Mouse (Mus musculus) heart, adult 18-20 months (tissue): ENCODE measurements at regions not wholly inside any gene's neighbourhood (a gene's known extent, or its start where the extent isn't known, plus 50 kb on each side); places are given as distances from the start of the nearest gene placed in this dataset.

Source experiments
- DNase-seq, 2 experiments: peaks; one replicate each; pipeline ENCODE4 v3.0.0; 2021 to 2022; ENCODE audit warnings: mixed read lengths in 1 of 2

DNA sequence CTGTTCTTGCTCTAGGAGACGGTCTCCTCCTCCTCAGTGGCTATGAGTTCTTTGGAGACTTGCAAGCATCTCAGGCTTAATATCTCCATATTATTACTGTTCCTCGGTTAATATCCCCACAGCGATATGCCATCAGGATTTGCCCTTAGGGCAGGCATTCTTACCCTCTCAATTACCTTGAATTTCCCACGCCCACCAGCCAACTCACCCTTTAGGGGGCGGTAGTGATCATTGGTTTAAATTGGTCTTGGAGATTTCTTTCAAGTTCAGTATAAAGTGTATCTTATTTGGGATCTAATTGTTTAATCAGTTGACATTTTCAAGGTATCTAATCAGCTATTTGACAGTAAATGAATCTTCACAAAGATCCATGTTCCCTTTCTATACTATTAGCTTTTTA lies 162.5 kb downstream of the Emp1 start:
- peak in 1 of 2 experiments; percentile 10 for DNase-seq

DNA sequence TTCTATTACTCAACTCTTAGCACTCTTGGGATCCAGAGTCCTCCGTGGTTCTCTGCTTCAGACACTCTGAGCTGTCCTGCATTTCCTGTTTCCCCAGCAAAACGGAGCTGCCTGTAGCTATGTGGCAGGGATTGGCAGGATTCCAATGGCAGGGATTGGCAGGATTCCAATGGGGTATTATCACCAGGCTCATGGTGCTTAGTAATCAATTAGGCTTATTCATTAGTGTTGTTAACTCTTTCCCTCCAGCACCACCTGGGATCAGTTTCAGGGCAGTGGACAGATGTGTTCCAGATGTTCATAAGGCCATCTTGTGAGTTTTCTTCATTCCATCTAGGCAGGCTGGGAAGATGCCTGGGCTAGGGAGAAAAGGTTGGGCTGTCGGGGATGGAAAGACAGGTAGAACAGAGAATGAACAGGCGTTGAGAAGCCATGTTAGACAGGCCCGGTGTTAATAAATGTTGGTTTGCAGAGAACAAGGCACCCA lies 163.5 kb downstream of the Emp1 start:
- DNase-seq: peak in 1 of 2 experiments; percentile 7

DNA sequence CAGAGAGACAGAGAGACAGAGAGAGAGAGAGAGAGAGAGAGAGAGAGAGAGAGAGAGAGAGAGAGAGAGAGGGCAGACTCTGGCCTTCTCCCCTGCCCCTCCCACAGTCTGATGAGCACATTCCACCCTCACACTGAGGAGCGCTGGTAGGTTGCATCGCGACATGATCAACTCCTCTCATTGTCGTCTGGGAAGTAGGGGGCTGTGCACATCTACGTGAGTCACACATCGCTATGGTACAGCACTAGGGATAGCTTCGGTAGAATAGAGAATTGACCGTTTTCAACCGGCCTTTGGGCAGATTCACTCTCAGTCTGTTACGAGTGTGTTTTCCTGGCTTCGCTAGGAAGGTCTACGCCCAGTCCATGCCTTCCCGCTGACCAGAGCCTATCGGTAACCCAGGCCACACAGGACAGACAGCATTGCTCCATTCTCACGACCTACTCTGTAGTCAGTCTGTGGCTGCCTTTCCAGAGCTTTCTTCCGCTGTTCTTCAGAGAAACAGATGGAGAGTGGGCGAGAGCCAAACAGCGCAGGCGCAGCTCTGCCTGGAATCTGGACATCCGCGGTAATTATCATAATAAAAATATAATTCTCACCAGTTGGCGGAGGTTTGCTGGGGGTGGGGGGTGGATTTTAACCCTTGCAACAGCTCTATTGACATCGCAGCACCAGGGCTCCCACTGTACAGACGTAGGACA lies 164.3 kb downstream of the Emp1 start:
- DNase-seq: peak; percentile 29 to 33

DNA sequence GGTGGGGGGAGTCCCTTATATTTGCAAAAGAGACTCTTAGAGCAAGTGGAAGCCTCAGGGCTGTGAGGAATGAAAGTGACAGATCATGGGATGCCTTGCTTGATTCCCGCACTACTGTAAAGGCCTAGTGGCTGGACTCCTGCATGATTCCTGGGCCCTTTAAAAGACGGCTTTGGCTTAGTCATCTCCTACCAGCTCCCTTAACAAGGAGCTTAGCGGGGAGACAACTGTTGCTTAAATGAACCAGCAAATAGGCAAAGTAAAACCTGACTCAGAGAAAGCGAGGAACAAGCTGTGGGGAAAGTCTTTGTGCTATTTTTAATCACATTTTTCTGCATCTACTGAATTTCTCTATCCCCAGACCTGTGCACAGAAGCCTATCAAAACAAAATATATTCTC lies 165.5 kb downstream of the Emp1 start:
- no peak for DNase-seq

DNA sequence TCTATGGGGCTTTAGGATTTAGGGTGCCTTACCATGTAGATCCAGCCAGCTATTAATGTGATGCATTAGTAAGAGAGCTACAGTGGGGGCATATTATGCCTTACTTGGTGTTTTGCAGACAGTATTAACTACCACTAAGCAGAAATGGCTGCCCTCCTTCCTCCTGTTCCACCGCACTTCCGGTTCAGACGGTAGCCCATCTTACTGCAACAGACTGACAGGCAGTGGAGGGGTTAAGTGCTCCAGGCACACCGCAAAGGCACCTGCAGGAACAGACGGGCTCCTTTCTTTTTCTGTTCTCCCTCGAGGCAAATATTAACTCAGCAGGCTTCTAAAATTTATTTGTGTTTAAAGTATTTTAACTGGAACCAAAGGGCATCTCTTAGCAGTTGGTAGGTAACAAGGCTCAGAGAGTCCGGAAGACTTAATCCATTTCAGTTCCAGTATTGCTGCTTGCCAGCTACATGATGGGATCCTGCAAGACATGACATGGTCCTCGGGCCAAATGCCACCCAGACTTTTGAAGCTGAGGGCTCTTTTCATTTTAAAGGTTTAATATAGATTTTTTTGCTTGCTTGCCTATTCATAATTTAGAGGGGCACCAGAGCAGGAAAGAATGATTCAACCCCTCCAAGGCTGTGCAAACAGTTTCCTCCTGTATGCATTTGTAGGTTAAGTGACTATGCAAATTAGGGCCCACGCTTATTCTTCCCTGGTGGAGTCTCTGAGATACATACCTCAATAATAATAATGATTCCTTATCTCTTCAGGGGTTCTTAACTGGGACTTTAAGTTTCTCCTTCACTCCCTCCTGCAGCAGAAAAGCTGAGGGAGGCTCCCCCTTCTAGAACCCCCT lies 177.7 kb downstream of the Emp1 start:
- no peak for DNase-seq

DNA sequence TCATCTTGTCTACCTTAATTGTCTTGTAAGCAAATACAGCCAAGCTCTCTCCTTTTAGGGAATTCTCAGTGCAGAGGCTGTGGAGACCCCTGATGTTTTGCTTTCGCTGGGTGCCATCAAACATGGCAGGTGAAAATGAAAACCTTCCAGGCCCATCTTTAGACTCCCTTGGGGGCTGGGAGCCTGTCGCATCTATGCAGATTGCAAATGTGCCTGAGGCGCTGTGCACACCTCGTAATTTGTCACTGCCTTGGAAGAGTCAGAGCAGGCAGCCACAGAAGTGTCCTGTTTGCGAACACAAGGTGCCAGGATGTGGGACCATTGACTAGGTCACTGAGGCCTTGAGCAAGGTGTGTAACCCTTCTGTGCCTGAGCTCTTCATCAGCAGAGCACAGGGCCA lies 179.2 kb downstream of the Emp1 start:
- DNase-seq: no peak

DNA sequence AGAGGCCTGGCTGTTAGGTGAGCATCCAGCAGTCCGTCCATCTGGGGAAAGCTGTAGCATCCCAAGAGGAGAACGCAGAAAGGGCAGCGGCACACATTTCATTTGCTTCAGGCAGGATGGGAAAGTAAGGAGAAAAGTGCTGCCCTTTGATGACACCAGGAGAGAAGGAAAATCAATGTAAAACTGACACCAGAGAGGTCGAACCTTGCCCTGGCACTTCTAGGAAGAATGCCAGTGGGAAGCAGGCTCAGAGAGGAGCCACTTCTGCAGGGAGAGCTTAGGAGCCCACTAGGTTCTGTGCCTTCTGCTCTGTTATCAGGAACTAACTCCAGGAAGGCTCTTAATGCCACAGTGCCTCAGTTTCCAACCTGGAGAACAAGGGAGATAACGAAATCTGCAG lies 180.0 kb downstream of the Emp1 start:
- DNase-seq: no peak

DNA sequence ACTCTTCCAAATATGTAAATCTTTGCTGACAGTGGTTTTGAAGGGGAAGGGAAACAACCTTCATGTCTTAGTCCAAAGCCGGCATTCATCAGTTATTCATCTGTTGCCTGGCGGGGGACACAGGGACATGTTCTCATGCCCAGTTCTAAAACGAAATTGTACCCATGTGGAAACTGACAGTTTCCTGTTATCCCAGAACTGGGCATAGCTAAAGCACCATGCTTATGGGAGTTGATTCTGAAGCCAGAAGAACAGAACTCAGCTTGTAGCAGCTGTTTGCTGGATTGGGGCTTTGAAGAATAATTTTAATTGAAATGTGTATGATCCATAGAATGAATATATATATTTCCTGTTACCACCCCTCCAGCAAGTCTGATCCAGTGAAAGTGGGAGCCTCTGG lies 181.0 kb downstream of the Emp1 start:
- no peak for DNase-seq

DNA sequence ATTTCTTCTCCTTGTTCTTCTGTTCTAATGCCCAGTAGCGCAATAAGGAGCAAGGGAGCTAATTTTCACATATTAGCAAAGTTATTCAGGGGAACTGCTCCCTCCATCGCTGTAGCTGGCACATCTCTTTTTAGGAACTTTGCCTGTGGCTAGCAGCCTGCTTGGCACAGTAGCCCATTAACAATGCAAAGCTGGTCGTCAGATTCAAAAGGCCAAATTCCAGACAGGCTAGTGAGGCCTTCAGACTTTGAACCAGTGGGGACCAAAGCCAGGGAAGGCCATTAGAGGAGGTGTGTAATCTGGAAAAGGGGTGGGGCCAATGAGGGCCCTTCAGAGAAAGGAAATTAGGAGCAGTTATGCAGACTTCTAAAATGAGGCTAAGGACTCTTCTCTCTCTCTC lies 181.5 kb downstream of the Emp1 start:
- no peak for DNase-seq

DNA sequence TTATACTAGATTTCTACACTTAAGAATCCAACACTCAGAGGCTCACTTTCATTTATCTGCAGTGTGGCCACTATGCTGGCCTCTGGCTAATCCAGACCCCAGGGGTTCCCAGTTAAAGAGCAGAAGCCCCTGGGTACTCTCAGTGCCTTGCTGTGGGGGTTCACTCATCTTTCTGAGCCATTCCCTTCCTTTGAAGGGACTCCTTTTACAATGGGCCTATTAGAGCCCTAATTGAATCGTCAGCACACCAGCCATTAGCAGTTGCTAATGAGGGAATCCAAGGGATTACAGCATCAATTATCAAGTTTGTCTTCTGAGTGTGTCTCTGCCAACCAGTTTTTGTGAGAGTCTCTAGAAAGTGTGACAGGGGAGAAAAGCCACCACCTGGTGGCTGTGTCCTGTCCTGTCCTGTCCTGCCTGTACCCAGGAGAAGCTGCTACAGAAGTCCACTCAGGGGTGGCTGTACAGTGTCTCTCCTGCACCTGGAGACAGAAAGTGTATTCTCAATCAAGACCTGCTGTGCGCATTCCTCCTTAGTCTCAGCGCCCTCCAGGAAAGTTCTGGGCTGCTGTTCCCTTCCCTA lies 188.1 kb downstream of the Emp1 start:
- no peak for DNase-seq

DNA sequence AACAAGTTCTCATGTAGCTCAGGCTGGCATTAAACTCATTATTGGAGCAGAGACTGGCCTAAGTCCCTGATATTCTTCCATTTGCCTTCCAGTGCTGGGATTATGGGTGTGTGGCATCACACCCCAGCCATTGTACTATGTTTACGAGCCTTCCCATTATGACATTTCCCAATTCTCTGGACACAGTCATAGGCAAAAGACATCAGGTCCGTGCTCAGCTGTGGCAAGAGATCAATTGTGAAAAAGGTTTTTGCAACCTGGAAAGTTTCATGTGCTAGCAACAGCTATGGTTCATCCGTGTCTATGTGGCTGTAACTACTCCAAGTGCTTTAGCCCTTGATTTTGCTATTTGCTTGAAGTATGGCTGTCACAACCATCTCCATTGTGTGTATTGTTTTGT lies 190.1 kb downstream of the Emp1 start:
- DNase-seq: no peak

DNA sequence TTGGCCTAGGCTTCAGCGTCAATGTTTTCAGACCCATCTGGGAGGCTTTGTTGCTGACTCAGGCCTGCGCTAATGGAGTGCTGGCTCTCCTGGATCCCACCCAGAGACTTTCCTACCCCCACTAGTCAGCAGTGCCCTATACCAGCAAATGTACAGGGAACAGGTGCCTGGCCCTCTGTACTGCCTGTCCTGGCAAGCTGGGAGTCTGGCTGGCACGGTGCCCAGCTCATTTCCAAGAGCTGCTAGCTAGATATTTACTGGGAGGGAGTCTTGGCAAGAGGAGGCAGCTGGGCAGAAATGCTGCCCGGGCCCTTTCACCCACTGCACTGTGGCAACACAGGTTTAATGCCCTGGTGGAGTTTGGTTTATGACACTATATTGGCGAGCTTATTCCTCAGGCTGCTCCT lies 197.2 kb downstream of the Emp1 start:
- DNase-seq: peak; percentile 84 to 88

DNA sequence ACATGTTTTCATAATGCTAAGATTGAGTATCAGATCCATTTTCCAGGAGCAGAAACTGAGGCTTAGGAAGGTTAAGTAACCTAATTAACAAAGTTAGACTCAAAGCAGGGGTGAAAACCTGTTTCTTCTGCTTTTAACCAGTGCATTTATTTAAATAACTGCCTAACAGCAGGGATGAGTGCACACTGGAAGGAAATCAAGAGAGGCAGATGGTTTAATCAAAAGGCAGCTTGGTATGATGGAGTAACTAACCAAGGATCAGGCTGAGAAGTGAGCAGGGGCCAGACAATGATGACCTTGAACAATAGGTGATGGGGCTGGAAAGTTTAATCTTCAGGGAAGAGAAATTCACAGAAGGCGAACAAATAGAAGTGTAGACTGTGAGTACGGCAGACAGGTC lies 199.9 kb downstream of the Emp1 start:
- DNase-seq: no peak

DNA sequence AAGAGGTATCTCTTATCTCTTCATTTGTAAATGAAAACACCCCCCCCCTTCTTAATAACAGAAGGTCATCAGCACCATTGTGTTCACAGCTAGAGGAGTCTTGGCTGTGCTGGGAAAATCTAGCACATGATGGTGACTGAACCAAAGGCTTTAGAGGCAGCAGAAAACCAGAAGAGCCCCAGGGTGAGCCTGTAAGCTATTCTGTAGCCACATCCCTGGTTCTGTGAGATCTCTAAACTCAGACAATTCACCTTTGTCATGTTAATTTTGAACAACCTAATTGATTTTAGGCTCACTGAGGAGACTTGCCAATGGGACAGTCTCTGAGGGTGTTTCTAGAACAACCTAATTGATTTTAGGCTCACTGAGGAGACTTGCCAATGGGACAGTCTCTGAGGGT lies 201.4 kb downstream of the Emp1 start:
- no peak for DNase-seq

DNA sequence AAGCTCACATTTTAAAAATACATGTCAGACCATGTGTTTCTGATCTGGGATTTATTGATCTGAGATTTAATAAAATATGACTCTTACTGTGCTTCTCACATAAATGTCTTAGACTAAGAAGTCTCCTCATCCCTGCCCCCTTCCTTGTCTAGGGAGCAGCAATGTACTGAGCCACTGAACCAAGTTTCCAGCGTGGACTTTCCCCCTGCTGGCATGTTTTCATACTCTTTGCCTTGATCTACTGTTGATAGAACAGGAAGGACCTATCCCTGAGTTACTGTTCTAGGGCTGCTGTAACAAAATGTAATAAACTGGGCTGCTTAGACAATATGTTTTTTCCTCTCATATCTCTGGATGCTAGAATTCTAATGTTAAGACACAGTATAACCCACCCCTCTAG lies 206.7 kb downstream of the Emp1 start:
- DNase-seq: no peak

DNA sequence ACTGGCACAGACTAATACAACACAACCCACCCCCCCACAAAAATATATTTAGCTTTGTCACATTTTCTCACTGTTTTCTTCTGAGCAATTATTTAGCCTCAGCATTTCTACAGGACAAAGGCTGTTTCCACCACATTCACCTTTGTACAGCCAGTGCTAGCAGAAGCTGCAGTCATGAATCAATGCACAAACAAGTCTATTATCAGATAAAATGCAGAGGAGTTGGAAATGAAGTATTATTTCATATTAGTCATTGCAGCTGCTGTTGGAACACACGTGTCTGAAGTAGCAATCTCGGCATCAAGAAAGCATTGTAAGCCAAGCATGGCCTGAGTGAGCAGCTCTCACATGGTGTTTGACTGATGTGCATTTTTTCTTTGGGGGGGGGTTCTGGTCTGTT lies 212.9 kb downstream of the Emp1 start:
- no peak for DNase-seq

DNA sequence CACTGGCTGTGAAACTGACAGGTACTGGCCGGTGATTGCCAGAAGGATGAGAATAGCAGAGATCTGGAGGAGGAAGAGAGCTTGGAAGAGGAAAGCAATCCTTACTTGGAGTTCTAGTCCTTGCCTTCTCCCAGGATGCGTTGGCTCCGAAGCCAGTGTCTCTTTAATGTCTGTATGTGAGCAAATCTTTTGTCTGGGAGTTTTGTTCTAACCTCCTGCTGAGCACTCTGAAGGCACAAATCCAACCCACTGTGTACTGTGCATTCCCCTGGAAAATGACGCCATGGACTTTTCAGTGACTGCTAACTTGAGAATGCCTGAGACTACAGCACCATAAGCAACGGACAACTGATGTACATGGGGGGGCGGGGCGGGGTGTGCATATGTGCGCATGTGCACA lies 216.4 kb downstream of the Emp1 start:
- no peak for DNase-seq

DNA sequence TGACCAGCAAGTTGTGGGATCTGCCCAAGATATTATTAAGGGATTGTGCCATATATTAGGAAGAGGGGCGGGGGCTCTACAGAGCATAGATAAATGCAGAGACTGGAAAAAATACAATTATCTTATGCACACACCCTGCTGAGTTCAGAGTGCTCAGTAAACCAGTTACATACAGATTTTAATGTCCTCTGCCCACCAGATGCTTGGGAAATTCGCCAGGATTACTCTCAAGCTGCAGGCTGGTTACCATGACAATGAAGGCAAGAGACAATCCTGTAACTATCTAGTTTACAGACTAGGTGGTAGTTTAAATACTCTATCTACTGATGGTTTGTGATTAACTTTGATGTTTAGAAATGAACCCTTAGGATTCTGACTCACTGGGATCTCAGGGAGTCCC lies 220.2 kb downstream of the Emp1 start:
- DNase-seq: no peak

DNA sequence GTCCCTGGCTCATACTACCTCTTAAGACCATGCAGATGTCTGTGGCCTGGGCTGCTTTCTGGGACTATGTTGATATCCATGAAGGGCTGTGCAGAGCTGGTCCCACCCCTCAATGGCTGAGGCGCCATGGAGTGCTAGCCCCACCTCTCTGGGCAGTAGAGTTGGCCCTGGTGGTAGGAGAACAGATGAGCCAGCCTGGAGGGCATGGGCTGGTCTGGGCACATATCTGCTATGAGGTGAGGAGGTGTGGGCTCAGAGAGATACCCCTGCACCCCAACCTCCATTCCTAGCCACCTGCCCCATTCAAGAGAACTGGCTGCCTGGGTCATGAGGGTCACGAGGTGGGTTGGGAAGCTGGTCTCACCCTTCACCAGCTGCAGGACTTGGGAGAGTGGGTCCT lies 222.4 kb downstream of the Emp1 start:
- no peak for DNase-seq

DNA sequence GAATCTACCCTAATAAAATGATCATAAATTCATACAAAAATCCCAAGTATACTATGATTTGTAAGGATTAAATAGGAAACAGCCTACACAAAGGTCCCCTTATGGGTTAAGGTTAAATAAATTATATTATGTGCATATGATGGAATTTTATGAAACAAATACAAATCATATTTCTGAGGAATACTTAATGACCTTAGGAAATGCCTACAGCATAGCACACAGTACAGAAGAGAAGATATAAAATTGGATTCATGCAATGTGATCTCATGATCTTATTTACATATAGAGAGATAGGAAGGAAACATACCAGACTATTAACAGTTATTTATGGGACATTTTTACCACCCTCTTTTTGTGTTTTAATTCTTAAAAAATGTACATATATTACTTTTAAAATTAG lies 227.7 kb downstream of the Emp1 start:
- DNase-seq: no peak

DNA sequence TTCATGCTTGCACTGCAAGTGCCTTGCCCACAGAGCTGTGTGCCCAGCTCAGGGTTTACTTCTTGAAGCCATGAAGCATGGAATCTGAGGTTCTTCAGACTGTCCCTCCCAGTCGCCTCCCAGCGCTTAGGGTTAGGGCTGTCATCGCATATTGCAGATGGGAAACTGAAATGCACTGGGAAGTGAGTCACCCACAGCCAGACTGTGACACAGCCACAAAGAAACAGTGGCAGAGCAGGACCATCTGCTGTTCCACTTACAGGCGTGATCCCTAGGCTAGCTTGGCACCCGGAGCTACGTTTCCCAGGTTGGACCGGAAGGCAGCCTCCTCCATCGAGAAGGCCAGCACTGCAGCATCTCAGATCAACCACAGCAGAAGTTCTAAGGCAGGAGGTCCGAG lies 228.7 kb downstream of the Emp1 start:
- no peak for DNase-seq

DNA sequence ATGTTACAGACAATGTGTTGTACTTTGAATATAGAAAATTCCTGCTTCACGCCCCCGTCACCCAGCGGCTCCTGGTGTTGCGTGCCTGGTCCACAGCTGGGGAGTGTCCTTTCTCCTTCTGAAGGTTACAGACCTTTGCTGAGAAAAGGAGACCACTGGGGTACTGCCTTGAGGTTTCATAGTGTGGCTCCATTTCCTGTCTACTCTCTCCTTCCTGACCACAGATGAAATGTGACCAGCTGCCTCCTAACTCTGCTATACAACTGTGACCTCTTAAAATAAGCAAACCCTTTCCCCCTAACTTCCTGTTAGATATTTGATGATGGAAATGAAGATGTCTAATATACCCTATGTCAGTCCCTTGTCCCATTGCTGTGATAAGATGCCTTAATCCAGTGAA lies 234.0 kb downstream of the Emp1 start:
- DNase-seq: no peak

DNA sequence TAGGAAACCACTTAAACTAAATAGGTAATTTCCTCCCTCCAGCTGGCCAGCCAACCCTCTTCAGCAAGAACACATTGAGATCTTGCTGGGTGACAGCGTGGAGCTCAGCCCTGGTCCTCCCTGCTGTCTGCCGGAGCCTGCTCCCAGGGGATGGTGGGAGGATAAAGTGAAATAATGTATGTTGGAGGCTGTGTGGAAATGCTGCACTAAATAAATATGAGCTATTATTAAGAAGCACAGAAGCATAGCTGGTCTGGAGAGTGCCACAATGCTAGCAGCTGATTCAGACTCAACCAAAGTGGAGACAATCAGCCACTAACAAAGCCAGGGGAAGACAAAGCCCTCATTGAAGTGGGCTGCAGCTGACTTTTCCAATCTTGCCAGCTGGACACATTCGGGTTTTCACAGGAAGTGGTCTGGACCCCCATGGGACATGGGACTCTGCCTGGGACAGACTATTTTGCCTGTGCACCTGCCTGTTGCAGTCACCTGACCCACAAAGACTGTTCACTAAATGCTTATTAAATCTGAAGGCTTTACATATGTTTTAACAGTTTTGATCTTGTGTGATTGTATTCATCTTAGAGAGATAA lies 248.3 kb downstream of the Emp1 start:
- DNase-seq: no peak
